Mouse (Mus musculus) midbrain, embryonic 15.5 days (tissue): Measurements from ENCODE around the gene Ubash3a. TPM values are rescaled to one million over a fixed set of nuclear protein-coding genes. Genes with fewer than 3 reads are reported as not detected.

Source experiments
- ATAC-seq: fragments of 200-750 bp; cut with Nextera tagmentation; replicated peaks from 2 replicates; pipeline ENCODE4 v1.8.0; 2017; ENCODE audit warnings: moderate TSS enrichment
- H3K27ac ChIP-seq: fragments of 300-500 bp; sonication (generic); 2 replicates; pipeline ENCODE4 v1.5.1; 2015; ENCODE audit warnings: mild to moderate bottlenecking, inconsistent platforms
- H3K27me3 ChIP-seq: fragments of 300-500 bp; sonication (generic); replicated peaks from 2 replicates; pipeline ENCODE4 v1.6.1; 2015; ENCODE audit warnings: inconsistent platforms
- H3K36me3 ChIP-seq: fragments of 300-500 bp; sonication (generic); replicated peaks from 2 replicates; pipeline ENCODE4 v1.6.1; 2015; ENCODE audit warnings: inconsistent platforms
- H3K4me1 ChIP-seq: fragments of 300-500 bp; sonication (generic); 2 replicates; pipeline ENCODE4 v1.6.1; 2015; ENCODE audit warnings: inconsistent platforms
- H3K4me2 ChIP-seq: fragments of 300-500 bp; sonication (generic); 2 replicates; pipeline ENCODE4 v1.6.1; 2015; ENCODE audit warnings: inconsistent platforms, mild to moderate bottlenecking, moderate library complexity
- H3K4me3 ChIP-seq: fragments of 300-500 bp; sonication (generic); 2 replicates; pipeline ENCODE4 v1.5.1; 2015; ENCODE audit warnings: mild to moderate bottlenecking, inconsistent platforms
- H3K9ac ChIP-seq: fragments of 300-500 bp; sonication (generic); 2 replicates; pipeline ENCODE4 v1.6.1; 2015; ENCODE audit warnings: mild to moderate bottlenecking, inconsistent platforms
- H3K9me3 ChIP-seq: fragments of 300-500 bp; sonication (generic); 2 replicates; pipeline ENCODE4 v1.6.1; 2016; ENCODE audit warnings: inconsistent platforms
- WGBS: fragments of 180-500 bp; shearing (Covaris S2); methylation state at CpG from one replicate; pipeline ENCODE4 v1.1.7; 2015; ENCODE audit warnings: mixed read lengths; 5-methylcytosine and 5-hydroxymethylcytosine counted together
- polyA plus RNA-seq: library from polyadenylated mRNA; unstranded; fragments of >200 nt; fragmentation: Nextera tagmentation; extraction: Ambion mirVana; gene quantifications from 2 replicates; pipeline ENCODE4 v1.2.1, GENCODE M21; 2015

The Ubash3a gene
- polyA plus RNA-seq, 1 experiment from 2014 or later, result not detected

- no peak overlapping the region for H3K4me3 ChIP-seq
- WGBS, result 10% methylated on average over 9 of the region's 9 CpGs
- no peak overlapping the region for H3K9ac ChIP-seq
- H3K27me3 ChIP-seq, result no peaks in the 10 kb centered on the region
- no peak overlapping the region for H3K4me2 ChIP-seq
- no peak overlapping the region for H3K27ac ChIP-seq
- ATAC-seq, result peak; percentile 71; the same call in 1 of the 2 replicates
- no peaks in the 10 kb centered on the region for H3K9me3 ChIP-seq
- H3K4me1 ChIP-seq, result peaks cover 8% of the 10 kb centered on the region; the same call in 1 of the 2 replicates
- H3K36me3 ChIP-seq, result no peaks in the 10 kb centered on the region
Observed at GRCm38 (mm10) chr17:31254463-31254931, 46.8 kb downstream of the Ubash3a start.

GRCm38 (mm10) chr17:31257149-31257548, 49.5 kb downstream of the Ubash3a start:
- Histone ChIP-seq H3K9me3 (no peaks in the 10 kb centered on the region), H3K9ac (no peak overlapping the region), H3K27ac (no peak overlapping the region), H3K4me3 (no peak overlapping the region), H3K27me3 (no peaks in the 10 kb centered on the region), H3K4me1 (peaks cover 8% of the 10 kb centered on the region; the same call in 1 of the 2 replicates), H3K36me3 (no peaks in the 10 kb centered on the region), H3K4me2 (no peak overlapping the region)
- no peak for ATAC-seq
- WGBS, result 85% methylated on average over 1 of the region's 1 CpGs

DNA sequence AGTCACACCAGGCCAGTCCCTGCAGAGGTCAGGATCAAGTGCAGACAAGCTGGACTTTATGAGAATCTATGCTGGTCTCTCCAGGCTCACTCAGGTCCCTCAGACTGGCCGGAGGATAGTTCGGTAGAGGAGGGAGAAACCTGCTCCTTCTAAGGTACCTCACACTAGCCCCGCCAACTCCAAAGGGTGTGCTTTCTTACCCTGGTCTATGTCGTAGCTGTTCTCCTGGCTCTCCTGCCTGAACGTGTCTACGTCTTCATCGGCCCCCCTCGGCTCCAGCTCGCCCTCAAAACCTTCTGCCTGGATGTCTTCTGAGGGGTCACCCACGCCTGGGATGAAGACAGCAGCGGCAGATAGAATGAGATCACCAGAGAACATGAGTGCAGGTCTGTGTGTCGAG, 50.2 kb downstream of the Ubash3a start:
- no peaks in the 10 kb centered on the region for H3K36me3 ChIP-seq
- H3K9ac ChIP-seq, result no peak overlapping the region
- no peak overlapping the region for H3K4me2 ChIP-seq
- no peaks in the 10 kb centered on the region for H3K9me3 ChIP-seq
- ATAC-seq, result no peak
- 92% methylated on average over 12 of the region's 12 CpGs for WGBS
- H3K27me3 ChIP-seq, result no peaks in the 10 kb centered on the region
- no peak overlapping the region for H3K4me3 ChIP-seq
- H3K4me1 ChIP-seq, result peaks cover 8% of the 10 kb centered on the region; the same call in 1 of the 2 replicates
- no peak overlapping the region for H3K27ac ChIP-seq

DNA sequence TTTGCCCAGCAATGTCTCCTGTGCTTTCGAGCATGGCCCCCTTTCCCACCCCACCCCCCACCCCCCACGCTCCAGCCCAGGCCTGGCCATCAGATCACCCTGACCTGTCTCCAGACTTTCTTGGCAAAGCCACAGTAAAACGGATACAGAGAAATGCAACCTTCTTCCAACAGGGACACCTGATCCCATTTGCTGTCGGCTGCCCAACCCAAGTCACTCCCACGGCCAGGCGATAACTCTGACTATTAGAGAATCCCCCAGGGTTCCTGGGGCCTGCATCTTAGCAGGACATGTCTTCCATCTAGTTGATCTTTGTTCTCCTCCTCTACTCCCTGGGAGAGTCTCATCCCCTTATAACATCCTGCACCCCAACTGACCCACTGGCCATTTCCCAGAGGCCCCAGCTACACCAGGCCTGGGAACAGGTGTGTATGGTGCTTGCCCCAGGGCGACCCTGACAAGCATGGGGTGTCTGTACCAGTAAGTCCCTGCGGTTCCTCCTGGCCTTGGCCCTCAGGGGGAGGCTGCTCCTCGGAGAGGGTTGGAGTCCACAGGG, 50.7 kb downstream of the Ubash3a start:
- Histone ChIP-seq H3K27ac (no peak overlapping the region), H3K4me1 (peaks cover 8% of the 10 kb centered on the region; the same call in 1 of the 2 replicates), H3K4me2 (no peak overlapping the region), H3K4me3 (no peak overlapping the region), H3K27me3 (no peaks in the 10 kb centered on the region), H3K36me3 (no peaks in the 10 kb centered on the region), H3K9me3 (no peaks in the 10 kb centered on the region), H3K9ac (no peak overlapping the region)
- 90% methylated on average over 9 of the region's 9 CpGs for WGBS
- ATAC-seq, result no peak

GRCm38 (mm10) chr17:31259145-31259544, 51.5 kb downstream of the Ubash3a start:
- no peak for ATAC-seq
- H3K4me3 ChIP-seq, result no peak overlapping the region
- no peak overlapping the region for H3K9ac ChIP-seq
- peaks cover 8% of the 10 kb centered on the region; the same call in 1 of the 2 replicates for H3K4me1 ChIP-seq
- no peak overlapping the region for H3K27ac ChIP-seq
- H3K36me3 ChIP-seq, result no peaks in the 10 kb centered on the region
- no peak overlapping the region for H3K4me2 ChIP-seq
- no peaks in the 10 kb centered on the region for H3K27me3 ChIP-seq
- H3K9me3 ChIP-seq, result no peaks in the 10 kb centered on the region
- 77% methylated on average over 4 of the region's 4 CpGs for WGBS

DNA sequence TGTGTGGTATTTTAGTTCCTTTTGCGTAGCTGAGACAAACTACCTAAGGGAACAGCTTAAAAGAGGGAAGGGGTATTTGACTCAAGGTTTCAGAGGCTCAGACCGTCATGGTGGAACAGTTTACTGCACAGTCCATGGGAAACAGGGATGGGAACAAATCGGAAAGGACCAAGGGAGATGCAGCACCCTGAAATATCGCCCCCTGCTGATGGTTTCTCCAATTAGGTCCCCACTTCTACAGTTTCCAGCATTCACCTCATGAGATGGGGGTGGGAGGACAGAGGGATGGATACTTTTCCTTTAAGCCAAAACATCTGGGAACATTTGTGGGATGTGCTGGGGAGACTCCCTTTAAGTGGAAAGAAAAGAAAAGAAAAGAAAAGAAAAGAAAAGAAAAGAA, 52.2 kb downstream of the Ubash3a start:
- H3K9me3 ChIP-seq, result no peaks in the 10 kb centered on the region
- H3K4me2 ChIP-seq, result no peak overlapping the region
- no peak overlapping the region for H3K4me3 ChIP-seq
- no peak overlapping the region for H3K27ac ChIP-seq
- peaks cover 1% of the 10 kb centered on the region; the same call in 1 of the 2 replicates for H3K4me1 ChIP-seq
- no peaks in the 10 kb centered on the region for H3K27me3 ChIP-seq
- no peak for ATAC-seq
- H3K36me3 ChIP-seq, result no peaks in the 10 kb centered on the region
- 73% methylated on average over 4 of the region's 4 CpGs for WGBS
- no peak overlapping the region for H3K9ac ChIP-seq

- Histone ChIP-seq H3K4me3 (no peak overlapping the region), H3K4me2 (no peak overlapping the region), H3K36me3 (no peaks in the 10 kb centered on the region), H3K4me1 (no peaks in the 10 kb centered on the region), H3K27me3 (no peaks in the 10 kb centered on the region), H3K9ac (no peak overlapping the region), H3K9me3 (no peaks in the 10 kb centered on the region), H3K27ac (no peak overlapping the region)
- no peak for ATAC-seq
- WGBS, result 90% methylated on average over 7 of the region's 7 CpGs
Observed at GRCm38 (mm10) chr17:31260430-31260829, 52.8 kb downstream of the Ubash3a start.

GRCm38 (mm10) chr17:31261352-31261751, 53.7 kb downstream of the Ubash3a start:
- no peak overlapping the region for H3K4me2 ChIP-seq
- H3K9me3 ChIP-seq, result no peaks in the 10 kb centered on the region
- H3K27ac ChIP-seq, result no peak overlapping the region
- H3K27me3 ChIP-seq, result no peaks in the 10 kb centered on the region
- H3K4me1 ChIP-seq, result no peaks in the 10 kb centered on the region
- ATAC-seq, result no peak
- H3K36me3 ChIP-seq, result no peaks in the 10 kb centered on the region
- 91% methylated on average over 6 of the region's 6 CpGs for WGBS
- H3K4me3 ChIP-seq, result no peak overlapping the region
- H3K9ac ChIP-seq, result no peak overlapping the region

DNA sequence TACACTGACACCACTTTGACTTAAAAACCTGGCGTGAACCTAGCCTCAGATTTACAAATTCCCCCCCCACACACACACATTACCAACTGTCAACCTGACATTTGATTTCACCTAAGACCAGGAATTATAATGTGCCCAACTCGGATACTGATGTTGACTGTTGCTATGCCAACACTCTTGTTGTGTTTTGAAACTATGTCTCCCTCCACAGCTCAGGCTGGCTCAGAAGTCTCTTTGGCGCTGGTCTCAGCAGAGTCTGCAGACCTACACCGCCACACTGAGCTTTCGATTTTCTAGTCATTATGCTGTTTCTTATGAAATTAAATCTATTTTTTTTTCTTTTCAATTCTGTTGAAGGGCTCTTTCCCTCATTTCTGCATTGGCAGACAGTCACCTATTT, 55.0 kb downstream of the Ubash3a start:
- no peaks in the 10 kb centered on the region for H3K36me3 ChIP-seq
- H3K27me3 ChIP-seq, result no peaks in the 10 kb centered on the region
- no peak overlapping the region for H3K4me2 ChIP-seq
- ATAC-seq, result no peak; the same call in 1 of the 2 replicates
- no peak overlapping the region for H3K9ac ChIP-seq
- H3K4me1 ChIP-seq, result no peaks in the 10 kb centered on the region
- 47% methylated on average over 5 of the region's 5 CpGs for WGBS
- H3K4me3 ChIP-seq, result no peak overlapping the region
- H3K27ac ChIP-seq, result no peak overlapping the region
- H3K9me3 ChIP-seq, result no peaks in the 10 kb centered on the region

DNA sequence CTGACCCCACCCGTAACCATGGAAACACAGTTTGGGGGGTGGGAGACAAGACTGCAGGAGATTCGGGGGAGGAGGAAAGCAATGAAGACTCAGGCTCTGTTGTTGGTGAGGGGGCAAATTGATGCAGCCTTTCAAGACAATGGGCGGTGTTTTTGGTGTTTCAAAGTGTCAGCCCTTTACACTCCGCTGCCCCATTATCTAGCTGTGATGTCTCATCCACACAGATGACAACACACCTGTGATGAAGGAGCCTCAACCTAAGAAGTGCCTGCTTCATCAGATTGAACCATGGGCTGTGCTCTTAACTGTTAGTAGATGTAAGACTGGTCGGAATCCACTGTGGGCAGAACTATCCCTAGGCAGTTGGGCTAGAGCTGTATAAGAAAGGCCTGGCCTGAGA, 56.1 kb downstream of the Ubash3a start:
- no peaks in the 10 kb centered on the region for H3K36me3 ChIP-seq
- H3K4me2 ChIP-seq, result no peak overlapping the region
- H3K9me3 ChIP-seq, result no peaks in the 10 kb centered on the region
- no peak overlapping the region for H3K9ac ChIP-seq
- WGBS, result 80% methylated on average over 5 of the region's 5 CpGs
- H3K27ac ChIP-seq, result no peak overlapping the region
- H3K4me1 ChIP-seq, result no peaks in the 10 kb centered on the region
- no peaks in the 10 kb centered on the region for H3K27me3 ChIP-seq
- H3K4me3 ChIP-seq, result no peak overlapping the region
- ATAC-seq, result no peak

GRCm38 (mm10) chr17:31264372-31264771, 56.7 kb downstream of the Ubash3a start:
- 62% methylated on average over 6 of the region's 6 CpGs for WGBS
- ATAC-seq, result no peak
- Histone ChIP-seq H3K9me3 (no peaks in the 10 kb centered on the region), H3K4me1 (no peaks in the 10 kb centered on the region), H3K27me3 (no peaks in the 10 kb centered on the region), H3K4me3 (no peak overlapping the region), H3K4me2 (no peak overlapping the region), H3K9ac (no peak overlapping the region), H3K27ac (no peak overlapping the region), H3K36me3 (no peaks in the 10 kb centered on the region)

- Histone ChIP-seq H3K27me3 (no peaks in the 10 kb centered on the region), H3K4me3 (no peak overlapping the region), H3K9ac (no peak overlapping the region), H3K27ac (no peak overlapping the region), H3K4me2 (no peak overlapping the region), H3K36me3 (no peaks in the 10 kb centered on the region), H3K9me3 (no peaks in the 10 kb centered on the region), H3K4me1 (no peaks in the 10 kb centered on the region)
- 13% methylated on average over 3 of the region's 3 CpGs for WGBS
- no peak for ATAC-seq
Observed at GRCm38 (mm10) chr17:31265171-31265572, 57.5 kb downstream of the Ubash3a start.

DNA sequence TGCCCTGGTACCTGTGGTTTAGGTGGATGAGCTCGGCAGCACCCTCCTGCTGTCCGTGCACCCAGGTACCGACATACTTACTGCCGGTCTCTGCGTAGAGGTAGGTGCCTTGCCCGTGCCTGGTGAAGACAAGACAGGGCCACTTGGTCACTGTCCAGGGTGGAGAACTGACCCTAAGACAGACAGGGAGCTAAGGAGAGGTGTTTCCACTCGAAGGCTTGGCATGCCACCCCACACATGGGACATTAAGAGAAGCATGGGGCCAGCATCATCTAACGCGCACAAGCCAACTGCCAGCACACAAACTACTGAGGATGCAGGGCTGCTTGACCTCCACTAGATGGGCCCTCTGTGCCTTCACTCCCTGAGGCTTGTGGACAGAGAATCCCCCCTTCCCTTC, 58.2 kb downstream of the Ubash3a start:
- H3K9ac ChIP-seq, result no peak overlapping the region
- H3K36me3 ChIP-seq, result no peaks in the 10 kb centered on the region
- 93% methylated on average over 9 of the region's 9 CpGs for WGBS
- H3K27ac ChIP-seq, result no peak overlapping the region
- H3K4me3 ChIP-seq, result no peak overlapping the region
- H3K4me1 ChIP-seq, result no peaks in the 10 kb centered on the region
- H3K27me3 ChIP-seq, result no peaks in the 10 kb centered on the region
- ATAC-seq, result no peak
- H3K4me2 ChIP-seq, result no peak overlapping the region
- H3K9me3 ChIP-seq, result no peaks in the 10 kb centered on the region
